11 mouse cellular contexts compared by ENCODE assay signal in genomic region chr10:87016151-87016692, GRCm38 (mm10). TPM values are rescaled to one million over a fixed set of nuclear protein-coding genes. Genes with fewer than 3 reads are reported as not detected.
DNase-seq lines count a peak whose midpoint lies in the region; ATAC-seq and TF ChIP-seq lines count a peak whose summit lies in the region.
"Had no signal": no experiment of that assay in that cellular context is flagged by ENCODE, and none has a peak within 500 bp of the region (broad histone marks: within the 10 kb centered on the region; RNA-seq: fewer than 3 reads in every experiment).

No protein-coding gene starts in this region.

- WGBS in lung, embryonic 14.5 days: 40% methylated on average over 9 of the region's 9 CpGs
- WGBS in embryonic facial prominence, embryonic 15.5 days: 56% methylated on average over 9 of the region's 9 CpGs
- WGBS in lung, postnatal 0 days: 39% methylated on average over 9 of the region's 9 CpGs
- 48% methylated on average over 9 of the region's 9 CpGs for WGBS in stomach, embryonic 15.5 days

- DNase-seq in lung, embryonic 14.5 days: peak; percentile 41
- no peak for DNase-seq in lung, postnatal 25 days (ENCODE audit: low spot score)
- peak; percentile 40 for DNase-seq in lung, postnatal 0 days (ENCODE audit: low spot score)
- DNase-seq in yolk sac, embryonic 10.5 days (ENCODE audit: low spot score): no peak
- DNase-seq in adrenal gland, postnatal 25 days: no peak
- DNase-seq in c-Kit-positive CD71-positive TER-119-positive erythroid progenitor cells, embryonic 14.5 days (ENCODE audit: low spot score): no peak

- peak; percentile 55 for ATAC-seq in lung, embryonic 14.5 days (ENCODE audit: insufficient read depth)
- ATAC-seq in embryonic facial prominence, embryonic 15.5 days (ENCODE audit: insufficient number of reproducible peaks, low FRiP score, low TSS enrichment, low read depth): peak; percentile 69
- ATAC-seq in lung, postnatal 0 days: peak; percentile 71
- peak; percentile 76 for ATAC-seq in stomach, embryonic 15.5 days (ENCODE audit: insufficient read depth, low FRiP score, low read depth)
- ATAC-seq: activated CD4-positive, CD25-positive, alpha-beta regulatory T cell, adult 4 months had no signal

- no peak for TF ChIP-seq EP300 in lung, postnatal 0 days (IDR thresholded peaks at IDR 0.05)

- no peak overlapping the region for H3K4me3 ChIP-seq in lung, embryonic 14.5 days (ENCODE audit: low read depth, low read length)
- H3K4me3 ChIP-seq in embryonic facial prominence, embryonic 15.5 days (replicated peaks): no peak overlapping the region
- no peak overlapping the region for H3K4me3 ChIP-seq in lung, postnatal 0 days (ENCODE audit: low read depth, low read length)
- H3K4me3 ChIP-seq in stomach, embryonic 15.5 days (replicated peaks): no peak overlapping the region
- H3K4me3 ChIP-seq: erythroblast, embryonic 14.5 days; limb, embryonic 12.5 days had no signal

- no peak overlapping the region for H3K9ac ChIP-seq in lung, embryonic 14.5 days
- H3K9ac ChIP-seq in embryonic facial prominence, embryonic 15.5 days: no peak overlapping the region
- no peak overlapping the region for H3K9ac ChIP-seq in lung, postnatal 0 days (replicated peaks; ENCODE audit: low read depth)
- no peak overlapping the region for H3K9ac ChIP-seq in stomach, embryonic 15.5 days
- H3K9ac ChIP-seq: limb, embryonic 12.5 days had no signal

- no peak overlapping the region for H3K4me2 ChIP-seq in lung, embryonic 14.5 days
- no peak overlapping the region for H3K4me2 ChIP-seq in embryonic facial prominence, embryonic 15.5 days (replicated peaks)
- H3K4me2 ChIP-seq in lung, postnatal 0 days (replicated peaks; ENCODE audit: low read depth, low read length): no peak overlapping the region
- H3K4me2 ChIP-seq in stomach, embryonic 15.5 days: no peak overlapping the region
- H3K4me2 ChIP-seq: limb, embryonic 12.5 days had no signal

- no peaks in the 10 kb centered on the region for H3K4me1 ChIP-seq in lung, embryonic 14.5 days (ENCODE audit: insufficient read depth)
- peaks cover 5% of the 10 kb centered on the region; the same call in 1 of the 2 replicates for H3K4me1 ChIP-seq in embryonic facial prominence, embryonic 15.5 days
- H3K4me1 ChIP-seq in lung, postnatal 0 days (ENCODE audit: insufficient read depth, low read depth, low read length): no peaks in the 10 kb centered on the region
- H3K4me1 ChIP-seq in stomach, embryonic 15.5 days: no peaks in the 10 kb centered on the region
- H3K4me1 ChIP-seq: limb, embryonic 12.5 days had no signal

- H3K36me3 ChIP-seq in lung, embryonic 14.5 days (ENCODE audit: insufficient read depth): no peaks in the 10 kb centered on the region
- no peaks in the 10 kb centered on the region for H3K36me3 ChIP-seq in embryonic facial prominence, embryonic 15.5 days
- H3K36me3 ChIP-seq in lung, postnatal 0 days (ENCODE audit: insufficient read depth, low read length): no peaks in the 10 kb centered on the region
- H3K36me3 ChIP-seq in stomach, embryonic 15.5 days: no peaks in the 10 kb centered on the region
- H3K36me3 ChIP-seq: limb, embryonic 12.5 days had no signal

- H3K27ac ChIP-seq in lung, embryonic 14.5 days (ENCODE audit: low read depth): no peak overlapping the region
- H3K27ac ChIP-seq in embryonic facial prominence, embryonic 15.5 days (replicated peaks): no peak overlapping the region
- H3K27ac ChIP-seq in lung, postnatal 0 days (ENCODE audit: low read length): no peak overlapping the region
- H3K27ac ChIP-seq in stomach, embryonic 15.5 days: 0 out of 2 replicates have a peak overlapping the region, but pooled peaks have one; percentile 22
- H3K27ac ChIP-seq: limb, embryonic 12.5 days had no signal

- TF ChIP-seq CTCF in lung, embryonic 14.5 days (IDR thresholded peaks at IDR 0.05; ENCODE audit: low read depth): no peak
- TF ChIP-seq CTCF in lung, postnatal 0 days (IDR thresholded peaks at IDR 0.05): no peak

- H3K27me3 ChIP-seq in lung, embryonic 14.5 days (ENCODE audit: insufficient read depth, low read length): no peaks in the 10 kb centered on the region
- H3K27me3 ChIP-seq in embryonic facial prominence, embryonic 15.5 days: no peaks in the 10 kb centered on the region
- H3K27me3 ChIP-seq in lung, postnatal 0 days (replicated peaks; ENCODE audit: insufficient read depth, low read length): no peaks in the 10 kb centered on the region
- H3K27me3 ChIP-seq in stomach, embryonic 15.5 days (replicated peaks): no peaks in the 10 kb centered on the region
- H3K27me3 ChIP-seq: limb, embryonic 12.5 days had no signal

- H3K9me3 ChIP-seq in lung, embryonic 14.5 days (ENCODE audit: low read depth, low read length): no peaks in the 10 kb centered on the region
- H3K9me3 ChIP-seq in embryonic facial prominence, embryonic 15.5 days (replicated peaks): no peaks in the 10 kb centered on the region
- H3K9me3 ChIP-seq in lung, postnatal 0 days (ENCODE audit: low read length): no peaks in the 10 kb centered on the region
- H3K9me3 ChIP-seq in stomach, embryonic 15.5 days: no peaks in the 10 kb centered on the region
- H3K9me3 ChIP-seq: limb, embryonic 12.5 days had no signal

RNA-seq across cellular contexts. Expression of gene Stab2, which starts 8.4 kb away (rescaled TPM):
- 5.0 and 5.8 TPM in 2 replicates for polyA plus RNA-seq in lung, embryonic 14.5 days (2014; fragmentation: Nextera tagmentation; extraction: Ambion mirVana)
- 0.20 and 0.23 TPM in 2 replicates for polyA plus RNA-seq in embryonic facial prominence, embryonic 15.5 days (2015; fragmentation: Nextera tagmentation; extraction: Ambion mirVana)
- polyA plus RNA-seq in lung, postnatal 0 days (2015; fragmentation: Nextera tagmentation; extraction: Ambion mirVana): 0.11 and 0.24 TPM in 2 replicates
- polyA plus RNA-seq in stomach, embryonic 15.5 days (2015; fragmentation: Nextera tagmentation; extraction: Ambion mirVana): 3.3 and 5.0 TPM in 2 replicates
- 0.33 and 1.4 TPM in 2 replicates for total RNA-seq in adrenal gland, postnatal 25 days (2021)
- polyA plus RNA-seq: activated CD4-positive, CD25-positive, alpha-beta regulatory T cell, adult 4 months had no signal

RNA-seq across cellular contexts. Expression of gene 1700113H08Rik, which starts 41.6 kb away (rescaled TPM):
- polyA plus RNA-seq in lung, embryonic 14.5 days (2014; fragmentation: Nextera tagmentation; extraction: Ambion mirVana): not detected in 2 replicates
- polyA plus RNA-seq in embryonic facial prominence, embryonic 15.5 days (2015; fragmentation: Nextera tagmentation; extraction: Ambion mirVana): not detected in 2 replicates
- polyA plus RNA-seq in lung, postnatal 0 days (2015; fragmentation: Nextera tagmentation; extraction: Ambion mirVana): not detected in 2 replicates
- polyA plus RNA-seq in stomach, embryonic 15.5 days (2015; fragmentation: Nextera tagmentation; extraction: Ambion mirVana): 0.14 TPM in 1 of 2 replicates, not detected in the other
- total RNA-seq in adrenal gland, postnatal 25 days (2021): not detected in 2 replicates
- polyA plus RNA-seq: activated CD4-positive, CD25-positive, alpha-beta regulatory T cell, adult 4 months; erythroblast, embryonic 14.5 days; limb, embryonic 12.5 days had no signal

Comparison
In these comparisons a context has a peak if more than half of its experiments do, and no peak if none do; other contexts are left out.
1. DNase-seq: peak in lung, embryonic 14.5 days (single experiment) and lung, postnatal 0 days (single experiment); none in lung, postnatal 25 days (single experiment), yolk sac, embryonic 10.5 days (single experiment), adrenal gland, postnatal 25 days (single experiment) and c-Kit-positive CD71-positive TER-119-positive erythroid progenitor cells, embryonic 14.5 days (single experiment).
2. Peak in every context shown above with its lines, with median percentiles within 50 percentile points of each other: ATAC-seq.